Mouse (Mus musculus): ENCODE measurements at regions not wholly inside any gene's neighbourhood (a gene's known extent, or its start where the extent isn't known, plus 50 kb on each side); places are given as distances from the start of the nearest gene placed in this dataset.

- TF ChIP-seq POLR2AphosphoS2 (IDR thresholded peaks at IDR 0.05; ENCODE audit: low read length) (no peak), CTCF (IDR thresholded peaks at IDR 0.05 in 2 of 3, conservative IDR thresholded peaks at IDR 0.05 in 1 of 3; ENCODE audit: control insufficient read depth in 1 of 3, insufficient read depth in 1 of 3, low read depth in 2 of 3, low read length in 3 of 3, poor library complexity in 1 of 3, severe bottlenecking in 1 of 3) (no peak), POLR2A (IDR thresholded peaks at IDR 0.05; ENCODE audit: control insufficient read depth in 1 of 2, insufficient read depth in 1 of 2, low read depth in 1 of 2, low read length in 2 of 2, poor library complexity in 1 of 2) (no peak), MAFK (IDR thresholded peaks at IDR 0.05; ENCODE audit: borderline replicate concordance, low read depth, low read length) (no peak), ELF1 (IDR thresholded peaks at IDR 0.05; ENCODE audit: low read depth, low read length) (no peak), HCFC1 (IDR thresholded peaks at IDR 0.05; ENCODE audit: low read depth, low read length) (no peak), CHD1 (IDR thresholded peaks at IDR 0.05; ENCODE audit: low read depth, low read length) (no peak)
These were observed 279.1 kb downstream of the Tns1 start for GRCm38 (mm10) chr1:73845115-73845514.
